Mouse (Mus musculus) intestine, postnatal 0 days (tissue): ENCODE results near the gene Wdr61. TPM values are rescaled to one million over a fixed set of nuclear protein-coding genes. Genes with fewer than 3 reads are reported as not detected.

Experiments used
- ATAC-seq: fragments of 200-750 bp; cut with Nextera tagmentation; 2 replicates; pipeline ENCODE4 v1.8.0; 2017; ENCODE audit warnings: mild to moderate bottlenecking, moderate TSS enrichment, moderate library complexity
- H3K27ac ChIP-seq: fragments of 300-500 bp; sonication (generic); 2 replicates; pipeline ENCODE4 v1.5.1; 2014; ENCODE audit warnings: mild to moderate bottlenecking, low read depth, low read length, moderate library complexity
- H3K27me3 ChIP-seq: fragments of 300-500 bp; sonication (generic); replicated peaks from 2 replicates; pipeline ENCODE4 v1.6.1; 2014; ENCODE audit warnings: low read length, mixed read lengths; ENCODE audit not compliant: control insufficient read depth, insufficient read depth
- H3K36me3 ChIP-seq: fragments of 300-500 bp; sonication (generic); 2 replicates; pipeline ENCODE4 v1.6.1; 2014; ENCODE audit warnings: mild to moderate bottlenecking, moderate library complexity; ENCODE audit not compliant: control insufficient read depth, insufficient read depth
- H3K4me1 ChIP-seq: fragments of 300-500 bp; sonication (generic); replicated peaks from 2 replicates; pipeline ENCODE4 v1.6.1; 2014; ENCODE audit warnings: antibody characterized with exemption, low read length, mixed read lengths; ENCODE audit not compliant: control insufficient read depth, insufficient read depth
- H3K4me2 ChIP-seq: fragments of 300-500 bp; sonication (generic); replicated peaks from 2 replicates; pipeline ENCODE4 v1.6.1; 2014; ENCODE audit warnings: low read depth, mild to moderate bottlenecking, moderate library complexity
- H3K4me3 ChIP-seq: fragments of 300-500 bp; sonication (generic); 2 replicates; pipeline ENCODE4 v1.5.1; 2014; ENCODE audit warnings: low read depth, low read length
- H3K9ac ChIP-seq: fragments of 300-500 bp; sonication (generic); 2 replicates; pipeline ENCODE4 v1.6.1; 2014; ENCODE audit warnings: mild to moderate bottlenecking, low read depth, low read length
- H3K9me3 ChIP-seq: fragments of 300-500 bp; sonication (generic); 2 replicates; pipeline ENCODE4 v1.6.1; 2016; ENCODE audit warnings: mixed run types; ENCODE audit not compliant: control insufficient read depth
- CTCF ChIP-seq: sonication (generic); IDR thresholded peaks from 2 replicates; pipeline ENCODE4 v1.5.1; 2016; ENCODE audit warnings: low read depth, mild to moderate bottlenecking, control low read depth, antibody characterized with exemption, moderate library complexity
- WGBS: fragments of 180-500 bp; shearing (Covaris S2); extraction: QIAGEN DNeasy Blood & Tissue Kit; methylation state at CpG from one replicate; pipeline ENCODE4 v1.1.7; 2014; 5-methylcytosine and 5-hydroxymethylcytosine counted together
- polyA plus RNA-seq: library from polyadenylated mRNA; unstranded; fragments of >200 nt; fragmentation: Nextera tagmentation; extraction: Ambion mirVana; gene quantifications from 2 replicates; pipeline ENCODE4 v1.2.1, GENCODE M21; 2015

Wdr61 gene
- polyA plus RNA-seq, 1 experiment from 2014 or later = 111 TPM

GRCm38 (mm10) chr9:54751684-54752083 lies 17.4 kb upstream of the Wdr61 start:
- no peak overlapping the region for H3K27ac ChIP-seq
- no peak overlapping the region for H3K9ac ChIP-seq
- WGBS = 90% methylated on average over 2 of the region's 2 CpGs
- H3K36me3 ChIP-seq = no peaks in the 10 kb centered on the region
- no peaks in the 10 kb centered on the region for H3K9me3 ChIP-seq
- H3K4me1 ChIP-seq = no peaks in the 10 kb centered on the region
- H3K27me3 ChIP-seq = no peaks in the 10 kb centered on the region
- TF ChIP-seq CTCF = no peak
- no peak for ATAC-seq
- no peak overlapping the region for H3K4me3 ChIP-seq
- no peak overlapping the region for H3K4me2 ChIP-seq

- no peak overlapping the region for H3K4me3 ChIP-seq
- no peaks in the 10 kb centered on the region for H3K36me3 ChIP-seq
- no peak overlapping the region for H3K4me2 ChIP-seq
- WGBS = 88% methylated on average over 7 of the region's 7 CpGs
- H3K9me3 ChIP-seq = no peaks in the 10 kb centered on the region
- H3K4me1 ChIP-seq = no peaks in the 10 kb centered on the region
- no peaks in the 10 kb centered on the region for H3K27me3 ChIP-seq
- H3K9ac ChIP-seq = no peak overlapping the region
- no peak for ATAC-seq
- H3K27ac ChIP-seq = no peak overlapping the region
- TF ChIP-seq CTCF = no peak
Observed at GRCm38 (mm10) chr9:54750215-54750981, 16.1 kb upstream of the Wdr61 start.

- no peak for ATAC-seq
- TF ChIP-seq CTCF = no peak
- Histone ChIP-seq H3K4me2 (no peak overlapping the region), H3K9me3 (no peaks in the 10 kb centered on the region), H3K27me3 (no peaks in the 10 kb centered on the region), H3K36me3 (no peaks in the 10 kb centered on the region), H3K4me1 (no peaks in the 10 kb centered on the region), H3K4me3 (no peak overlapping the region), H3K27ac (no peak overlapping the region), H3K9ac (no peak overlapping the region)
- 57% methylated on average over 13 of the region's 13 CpGs for WGBS
Observed at GRCm38 (mm10) chr9:54745740-54746370, 11.5 kb upstream of the Wdr61 start.

- Histone ChIP-seq H3K27ac (no peak overlapping the region), H3K4me2 (no peak overlapping the region), H3K4me1 (no peaks in the 10 kb centered on the region), H3K9me3 (no peaks in the 10 kb centered on the region), H3K4me3 (no peak overlapping the region), H3K9ac (no peak overlapping the region), H3K27me3 (no peaks in the 10 kb centered on the region), H3K36me3 (no peaks in the 10 kb centered on the region)
- WGBS = 87% methylated on average over 4 of the region's 4 CpGs
- TF ChIP-seq CTCF = no peak
- no peak for ATAC-seq
Observed at GRCm38 (mm10) chr9:54743891-54744290, 9.6 kb upstream of the Wdr61 start.

GRCm38 (mm10) chr9:54738376-54738775 lies 4.1 kb upstream of the Wdr61 start:
- Histone ChIP-seq H3K27ac (no peak overlapping the region), H3K36me3 (no peaks in the 10 kb centered on the region), H3K4me2 (no peak overlapping the region), H3K27me3 (no peaks in the 10 kb centered on the region), H3K4me3 (no peak overlapping the region), H3K9me3 (no peaks in the 10 kb centered on the region), H3K9ac (no peak overlapping the region), H3K4me1 (no peaks in the 10 kb centered on the region)
- no peak for ATAC-seq
- TF ChIP-seq CTCF = peak; percentile 88
- WGBS = 34% methylated on average over 3 of the region's 3 CpGs

GRCm38 (mm10) chr9:54736284-54736701 lies 2.0 kb upstream of the Wdr61 start:
- Histone ChIP-seq H3K27me3 (no peaks in the 10 kb centered on the region), H3K4me3 (no peak overlapping the region), H3K9me3 (no peaks in the 10 kb centered on the region), H3K4me1 (no peaks in the 10 kb centered on the region), H3K36me3 (no peaks in the 10 kb centered on the region), H3K27ac (no peak overlapping the region), H3K4me2 (peak overlapping the region; percentile 45), H3K9ac (no peak overlapping the region)
- TF ChIP-seq CTCF = peak; percentile 86
- 20% methylated on average over 9 of the region's 9 CpGs for WGBS
- 0 out of 2 replicates have a peak, but pooled peaks have one; percentile 9 for ATAC-seq
